Mouse (Mus musculus) limb, embryonic 14.5 days (tissue): ENCODE results near the gene 1700123O20Rik. TPM values are rescaled to one million over a fixed set of nuclear protein-coding genes. Genes with fewer than 3 reads are reported as not detected.

Experiments used
- ATAC-seq: fragments of 200-750 bp; cut with Nextera tagmentation; 2 replicates; pipeline ENCODE4 v1.8.0; 2017; ENCODE audit warnings: low read depth, moderate number of reproducible peaks, moderate TSS enrichment; ENCODE audit not compliant: low FRiP score
- DNase-seq: peaks from one replicate; pipeline ENCODE4 v3.0.0-alpha.2; 2015; ENCODE audit warnings: low spot score
- H3K27ac ChIP-seq: fragments of 300-500 bp; sonication (generic); replicated peaks from 2 replicates; pipeline ENCODE4 v1.5.1; 2014; ENCODE audit warnings: low read depth, mild to moderate bottlenecking, low read length, moderate library complexity, mixed read lengths
- H3K27me3 ChIP-seq: fragments of 300-500 bp; sonication (generic); 2 replicates; pipeline ENCODE4 v1.6.1; 2014; ENCODE audit warnings: low read length, mixed read lengths; ENCODE audit not compliant: control insufficient read depth, insufficient read depth
- H3K36me3 ChIP-seq: fragments of 300-500 bp; sonication (generic); 2 replicates; pipeline ENCODE4 v1.6.1; 2014; ENCODE audit warnings: mild to moderate bottlenecking, low read length, moderate library complexity, mixed read lengths; ENCODE audit not compliant: control insufficient read depth, insufficient read depth
- H3K4me1 ChIP-seq: fragments of 300-500 bp; sonication (generic); 2 replicates; pipeline ENCODE4 v1.6.1; 2014; ENCODE audit warnings: antibody characterized with exemption, low read length, mixed read lengths; ENCODE audit not compliant: control insufficient read depth, insufficient read depth
- H3K4me2 ChIP-seq: fragments of 300-500 bp; sonication (generic); replicated peaks from 2 replicates; pipeline ENCODE4 v1.6.1; 2014; ENCODE audit warnings: low read depth, mild to moderate bottlenecking, low read length, moderate library complexity; ENCODE audit not compliant: severe bottlenecking
- H3K4me3 ChIP-seq: fragments of 300-500 bp; sonication (generic); replicated peaks from 2 replicates; pipeline ENCODE4 v1.5.1; 2014; ENCODE audit warnings: low read length
- H3K9ac ChIP-seq: fragments of 300-500 bp; sonication (generic); 2 replicates; pipeline ENCODE4 v1.6.1; 2014; ENCODE audit warnings: mild to moderate bottlenecking, low read depth, low read length, moderate library complexity; ENCODE audit not compliant: severe bottlenecking
- H3K9me3 ChIP-seq: fragments of 300-500 bp; sonication (generic); 2 replicates; pipeline ENCODE4 v1.6.1; 2016; ENCODE audit warnings: low read length; ENCODE audit not compliant: control insufficient read depth
- POLR2A ChIP-seq: fragments of 200-500 bp; IDR thresholded peaks from 2 replicates; pipeline ENCODE4 v1.8.0; 2012; ENCODE audit warnings: inconsistent platforms, mild to moderate bottlenecking, moderate library complexity, borderline replicate concordance; ENCODE audit not compliant: insufficient read depth, insufficient read length; ENCODE audit errors: extremely low read depth
- WGBS: fragments of 180-500 bp; shearing (Covaris S2); extraction: QIAGEN DNeasy Blood & Tissue Kit; methylation state at CpG from one replicate; pipeline ENCODE4 v1.1.7; 2014; 5-methylcytosine and 5-hydroxymethylcytosine counted together
- polyA plus RNA-seq, 2 experiments: library from polyadenylated mRNA; depleted of rRNA in 1 of 2; stranded (reverse) in 1 of 2; unstranded in 1 of 2; fragments of >200 nt; fragmentation: Nextera tagmentation in 1 of 2; extraction: Ambion mirVana in 1 of 2; gene quantifications; 2 replicates each; pipeline versions ENCODE4 v1.2.1 to v1.2.3; 2012 to 2014

Gene 1700123O20Rik
- polyA plus RNA-seq, 2 experiments, result 82.3 to 90.2 TPM

DNA sequence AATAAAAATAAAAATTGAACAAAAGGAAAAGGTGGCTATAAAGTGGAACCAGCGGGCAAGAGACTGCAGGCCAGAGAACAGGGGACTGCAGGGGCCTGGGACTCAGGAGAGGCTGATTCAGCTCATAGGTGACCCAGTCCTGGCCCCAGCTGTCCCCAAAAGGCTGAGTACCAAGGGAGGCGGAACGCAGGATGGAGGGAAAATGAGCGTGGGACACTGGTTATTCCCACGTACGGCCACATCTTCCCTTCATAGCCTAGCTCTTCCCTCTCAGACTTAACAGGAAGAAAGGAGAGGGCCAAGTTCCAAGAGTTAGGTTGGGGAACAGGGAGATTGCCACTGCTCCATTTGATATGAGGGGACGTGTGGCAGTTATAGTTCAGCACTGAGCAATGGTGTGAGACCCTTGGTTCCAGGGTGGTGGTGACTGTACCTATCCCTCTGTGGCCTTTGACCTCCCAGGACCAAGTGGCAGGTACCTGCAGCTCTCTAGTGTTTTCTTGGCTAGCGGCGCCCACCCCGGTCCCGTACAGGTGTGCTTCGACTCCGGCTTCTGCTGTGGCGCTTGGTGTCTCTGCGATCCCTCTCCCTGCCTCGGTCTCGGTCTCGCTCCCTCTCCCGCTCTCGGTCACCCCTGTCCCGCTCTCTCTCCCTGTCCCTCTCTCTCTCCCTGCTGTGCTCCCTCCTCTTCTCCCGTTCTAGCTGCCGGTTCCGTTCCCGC is 43.6 kb upstream of the 1700123O20Rik start:
- WGBS, result 81% methylated on average over 24 of the region's 25 CpGs
- H3K27ac ChIP-seq, result no peak overlapping the region
- H3K27me3 ChIP-seq, result no peaks in the 10 kb centered on the region
- H3K36me3 ChIP-seq, result peaks cover 65% of the 10 kb centered on the region
- TF ChIP-seq POLR2A, result no peak
- H3K4me3 ChIP-seq, result no peak overlapping the region
- no peak overlapping the region for H3K9ac ChIP-seq
- H3K4me2 ChIP-seq, result no peak overlapping the region
- no peak for ATAC-seq
- H3K4me1 ChIP-seq, result peaks cover 10% of the 10 kb centered on the region
- no peaks in the 10 kb centered on the region for H3K9me3 ChIP-seq
- DNase-seq, result no peak

DNA sequence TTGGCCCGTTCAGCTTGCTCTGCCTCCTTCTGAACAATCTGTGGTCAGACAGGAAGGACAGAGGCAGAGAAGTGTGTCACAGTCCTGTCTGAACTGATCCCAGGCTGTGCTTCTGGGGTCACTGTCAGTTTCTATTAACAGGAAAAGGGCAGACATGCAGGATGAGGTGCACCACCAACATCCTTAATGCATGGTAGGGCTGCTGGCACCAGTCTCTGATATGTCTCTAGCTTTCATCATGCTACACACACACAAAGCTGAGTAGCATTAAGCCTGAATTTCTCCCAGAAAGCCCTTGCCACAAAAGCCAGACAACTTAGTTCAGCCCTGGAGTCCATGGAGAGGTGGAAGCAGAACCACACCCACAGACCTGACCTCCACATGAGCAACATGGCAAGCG is 43.0 kb upstream of the 1700123O20Rik start:
- peaks cover 10% of the 10 kb centered on the region for H3K4me1 ChIP-seq
- no peak overlapping the region for H3K27ac ChIP-seq
- no peaks in the 10 kb centered on the region for H3K27me3 ChIP-seq
- no peaks in the 10 kb centered on the region for H3K9me3 ChIP-seq
- WGBS, result 95% methylated on average over 2 of the region's 2 CpGs
- H3K4me3 ChIP-seq, result no peak overlapping the region
- DNase-seq (no peak), ATAC-seq (no peak)
- H3K9ac ChIP-seq, result no peak overlapping the region
- peaks cover 66% of the 10 kb centered on the region for H3K36me3 ChIP-seq
- TF ChIP-seq POLR2A, result no peak
- H3K4me2 ChIP-seq, result no peak overlapping the region

DNA sequence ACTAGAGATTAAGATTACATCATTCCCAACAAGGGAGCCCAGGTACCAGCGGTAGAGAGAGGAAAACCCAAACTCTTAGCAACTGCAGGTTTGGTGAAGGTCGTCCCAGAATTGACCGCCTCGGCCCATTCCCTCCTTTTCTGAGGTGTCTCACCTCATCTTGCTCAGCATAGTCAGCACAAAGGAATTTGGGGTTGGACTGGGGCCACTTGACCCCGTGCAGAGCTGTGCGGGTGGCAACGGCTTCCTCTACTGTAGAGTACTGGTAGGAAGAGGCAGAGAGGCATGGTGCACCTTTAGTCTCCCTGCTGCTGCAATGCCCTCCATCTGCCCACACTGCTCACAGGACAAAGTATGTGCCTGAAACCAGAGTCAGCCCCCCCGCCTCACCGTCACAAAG is 41.7 kb upstream of the 1700123O20Rik start:
- H3K4me1 ChIP-seq, result peaks cover 10% of the 10 kb centered on the region
- H3K27ac ChIP-seq, result no peak overlapping the region
- no peak overlapping the region for H3K4me3 ChIP-seq
- H3K36me3 ChIP-seq, result peaks cover 70% of the 10 kb centered on the region
- H3K4me2 ChIP-seq, result no peak overlapping the region
- no peak overlapping the region for H3K9ac ChIP-seq
- ATAC-seq, result no peak
- H3K27me3 ChIP-seq, result no peaks in the 10 kb centered on the region
- no peak for DNase-seq
- no peaks in the 10 kb centered on the region for H3K9me3 ChIP-seq
- 95% methylated on average over 9 of the region's 9 CpGs for WGBS
- TF ChIP-seq POLR2A, result no peak

GRCm38 (mm10) chr14:54646455-54646854 is 39.6 kb upstream of the 1700123O20Rik start:
- Histone ChIP-seq H3K9me3 (no peaks in the 10 kb centered on the region), H3K27me3 (no peaks in the 10 kb centered on the region), H3K36me3 (peaks cover 89% of the 10 kb centered on the region), H3K4me3 (no peak overlapping the region), H3K4me1 (0 out of 2 replicates have a peak, but pooled peaks cover 1% of the 10 kb centered on the region), H3K9ac (no peak overlapping the region), H3K27ac (no peak overlapping the region), H3K4me2 (no peak overlapping the region)
- ATAC-seq (no peak), DNase-seq (no peak)
- TF ChIP-seq POLR2A, result no peak
- WGBS, result 93% methylated on average over 17 of the region's 17 CpGs

- Histone ChIP-seq H3K4me1 (peaks cover 6% of the 10 kb centered on the region; the same call in 1 of the 2 replicates), H3K27me3 (no peaks in the 10 kb centered on the region), H3K27ac (no peak overlapping the region), H3K9ac (no peak overlapping the region), H3K36me3 (peaks cover 94% of the 10 kb centered on the region), H3K9me3 (no peaks in the 10 kb centered on the region), H3K4me2 (no peak overlapping the region), H3K4me3 (no peak overlapping the region)
- no peak for TF ChIP-seq POLR2A
- ATAC-seq (no peak), DNase-seq (no peak)
- 92% methylated on average over 8 of the region's 8 CpGs for WGBS
These were observed 38.9 kb upstream of the 1700123O20Rik start for GRCm38 (mm10) chr14:54646898-54647636.
